Mouse (Mus musculus) testis, adult 2 months (tissue): Measurements from ENCODE around the gene Pld5.

Source experiments
- CTCF ChIP-seq: fragments of 200-500 bp; IDR thresholded peaks from 2 replicates; pipeline ENCODE4 v1.5.1; 2012; ENCODE audit warnings: low read depth, mild to moderate bottlenecking, inconsistent platforms, low read length, moderate library complexity; ENCODE audit not compliant: control insufficient read depth, insufficient read depth, insufficient replicate concordance
- POLR2A ChIP-seq: fragments of 200-500 bp; IDR thresholded peaks from 2 replicates; pipeline ENCODE4 v1.6.1; 2012; ENCODE audit warnings: low read depth, mild to moderate bottlenecking, inconsistent platforms, low read length, moderate library complexity; ENCODE audit not compliant: control insufficient read depth

DNA sequence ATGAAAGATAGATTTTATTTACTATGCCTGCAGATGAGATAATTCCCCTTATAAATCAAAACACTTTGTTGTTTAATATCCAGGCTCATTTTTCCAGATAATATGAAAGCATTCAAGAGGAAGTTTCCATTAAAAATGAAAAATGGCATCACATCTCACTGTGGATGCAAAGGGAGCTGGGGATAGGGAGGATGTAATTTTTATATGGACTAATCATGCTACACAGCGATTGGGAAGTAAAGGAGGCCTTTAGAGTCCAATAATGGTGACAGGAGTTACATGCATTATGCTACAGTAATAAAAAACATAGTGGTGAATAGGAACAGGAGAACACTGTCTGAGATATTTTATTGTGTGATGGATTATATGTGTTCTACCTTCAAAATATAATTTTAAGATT, 100.1 kb downstream of the Pld5 start:
- TF ChIP-seq CTCF (no peak), POLR2A (no peak)
